Mouse (Mus musculus) midbrain, embryonic 12.5 days (tissue): ENCODE results near the gene Caskin1. TPM values are rescaled to one million over a fixed set of nuclear protein-coding genes. Genes with fewer than 3 reads are reported as not detected.

Source experiments
- ATAC-seq: fragments of 200-750 bp; cut with Nextera tagmentation; 2 replicates; pipeline ENCODE4 v1.8.0; 2017; ENCODE audit warnings: low read depth, moderate TSS enrichment, moderate library complexity; ENCODE audit not compliant: low FRiP score
- H3K27ac ChIP-seq: fragments of 300-500 bp; sonication (generic); replicated peaks from 2 replicates; pipeline ENCODE4 v1.5.1; 2016; ENCODE audit warnings: mild to moderate bottlenecking
- H3K27me3 ChIP-seq: fragments of 300-500 bp; sonication (generic); 2 replicates; pipeline ENCODE4 v1.6.1; 2016; ENCODE audit warnings: mild to moderate bottlenecking
- H3K36me3 ChIP-seq: fragments of 300-500 bp; sonication (generic); 2 replicates; pipeline ENCODE4 v1.6.1; 2016
- H3K4me1 ChIP-seq: fragments of 300-500 bp; sonication (generic); 2 replicates; pipeline ENCODE4 v1.6.1; 2016
- H3K4me2 ChIP-seq: fragments of 300-500 bp; sonication (generic); replicated peaks from 2 replicates; pipeline ENCODE4 v1.6.1; 2016; ENCODE audit warnings: mild to moderate bottlenecking, moderate library complexity
- H3K4me3 ChIP-seq: fragments of 300-500 bp; sonication (generic); 2 replicates; pipeline ENCODE4 v1.5.1; 2016; ENCODE audit warnings: mild to moderate bottlenecking
- H3K9ac ChIP-seq: fragments of 300-500 bp; sonication (generic); replicated peaks from 2 replicates; pipeline ENCODE4 v1.6.1; 2016; ENCODE audit warnings: mild to moderate bottlenecking, moderate library complexity
- H3K9me3 ChIP-seq: fragments of 300-500 bp; sonication (generic); 2 replicates; pipeline ENCODE4 v1.6.1; 2016; ENCODE audit warnings: mild to moderate bottlenecking
- WGBS: fragments of 180-500 bp; shearing (Covaris S2); methylation state at CpG from one replicate; pipeline ENCODE4 v1.1.7; 2016; 5-methylcytosine and 5-hydroxymethylcytosine counted together
- polyA plus RNA-seq: library from polyadenylated mRNA; unstranded; fragments of >200 nt; fragmentation: Nextera tagmentation; extraction: Ambion mirVana; gene quantifications from 2 replicates; pipeline ENCODE4 v1.2.1, GENCODE M21; 2016

Gene Caskin1
- 20.2 and 23.0 TPM in 2 replicates for polyA plus RNA-seq

- peak within 1 kb of the TSS; percentile 83 for H3K4me2 ChIP-seq
- H3K27ac ChIP-seq = peak within 1 kb of the TSS; percentile 90
- peak within 1 kb of the TSS; percentile 87 for H3K9ac ChIP-seq
- peak within 1 kb of the TSS; percentile 70 for H3K4me3 ChIP-seq
- H3K4me1 ChIP-seq = peaks cover 34% of the 10 kb centered on the region
- H3K36me3 ChIP-seq = no peaks in the 10 kb centered on the region
- ATAC-seq = peak; percentile 67
- WGBS = under 1% methylated on average over 44 of the region's 45 CpGs
- H3K27me3 ChIP-seq = 0 out of 2 replicates have a peak, but pooled peaks cover 8% of the 10 kb centered on the region
- H3K9me3 ChIP-seq = no peaks in the 10 kb centered on the region
These were observed at the start of gene Caskin1 for GRCm38 (mm10) chr17:24488186-24488661. TSS of gene Caskin1 (plus strand) at chr17:24488601.

DNA sequence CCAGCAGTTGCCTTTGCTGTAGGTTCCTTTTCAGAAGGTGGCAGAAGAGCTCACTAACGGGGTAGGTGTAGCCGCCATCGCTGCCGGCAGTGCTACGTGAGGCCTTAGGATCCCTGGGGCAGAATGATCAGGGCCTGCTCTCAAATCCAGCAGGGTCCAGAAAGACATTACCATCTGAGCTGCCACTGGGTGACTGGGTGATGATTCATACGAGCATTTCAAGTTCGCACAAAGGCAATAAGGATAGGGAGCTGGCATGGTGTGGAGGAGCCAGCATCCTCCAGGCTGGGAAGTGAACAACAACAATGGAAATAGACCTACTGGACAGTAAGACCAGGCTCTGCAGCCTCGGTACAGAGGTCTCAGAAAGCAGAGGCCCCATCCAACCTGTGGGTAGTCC is 48.0 kb upstream of the Caskin1 start:
- 94% methylated on average over 8 of the region's 8 CpGs for WGBS
- peaks cover 85% of the 10 kb centered on the region for H3K36me3 ChIP-seq
- no peaks in the 10 kb centered on the region for H3K4me1 ChIP-seq
- H3K9ac ChIP-seq = no peak overlapping the region
- ATAC-seq = no peak
- no peak overlapping the region for H3K4me2 ChIP-seq
- no peak overlapping the region for H3K27ac ChIP-seq
- H3K9me3 ChIP-seq = no peaks in the 10 kb centered on the region
- H3K4me3 ChIP-seq = no peak overlapping the region
- H3K27me3 ChIP-seq = no peaks in the 10 kb centered on the region

GRCm38 (mm10) chr17:24441148-24441547 is 47.3 kb upstream of the Caskin1 start:
- no peak for ATAC-seq
- H3K4me2 ChIP-seq = no peak overlapping the region
- H3K9ac ChIP-seq = no peak overlapping the region
- no peak overlapping the region for H3K4me3 ChIP-seq
- H3K36me3 ChIP-seq = peaks cover 88% of the 10 kb centered on the region
- no peaks in the 10 kb centered on the region for H3K4me1 ChIP-seq
- no peaks in the 10 kb centered on the region for H3K9me3 ChIP-seq
- no peaks in the 10 kb centered on the region for H3K27me3 ChIP-seq
- H3K27ac ChIP-seq = no peak overlapping the region
- WGBS = 40% methylated on average over 2 of the region's 2 CpGs

GRCm38 (mm10) chr17:24442107-24442506 is 46.3 kb upstream of the Caskin1 start:
- Histone ChIP-seq H3K36me3 (peaks cover 95% of the 10 kb centered on the region), H3K4me2 (no peak overlapping the region), H3K4me3 (no peak overlapping the region), H3K27me3 (no peaks in the 10 kb centered on the region), H3K9ac (no peak overlapping the region), H3K4me1 (no peaks in the 10 kb centered on the region), H3K9me3 (no peaks in the 10 kb centered on the region), H3K27ac (no peak overlapping the region)
- WGBS = 89% methylated on average over 14 of the region's 14 CpGs
- ATAC-seq = no peak

GRCm38 (mm10) chr17:24442632-24443155 is 45.7 kb upstream of the Caskin1 start, which contains the start of gene Dnase1l2:
TSS of gene Dnase1l2 (minus strand) at chr17:24443105.
- Histone ChIP-seq H3K4me1 (no peaks in the 10 kb centered on the region), H3K9ac (no peak within 1 kb of the TSS), H3K9me3 (no peaks in the 10 kb centered on the region), H3K4me2 (no peak within 1 kb of the TSS), H3K36me3 (peaks cover 97% of the 10 kb centered on the region), H3K27ac (no peak within 1 kb of the TSS), H3K4me3 (no peak within 1 kb of the TSS), H3K27me3 (no peaks in the 10 kb centered on the region)
- ATAC-seq = no peak
- WGBS = 74% methylated on average over 7 of the region's 7 CpGs

DNA sequence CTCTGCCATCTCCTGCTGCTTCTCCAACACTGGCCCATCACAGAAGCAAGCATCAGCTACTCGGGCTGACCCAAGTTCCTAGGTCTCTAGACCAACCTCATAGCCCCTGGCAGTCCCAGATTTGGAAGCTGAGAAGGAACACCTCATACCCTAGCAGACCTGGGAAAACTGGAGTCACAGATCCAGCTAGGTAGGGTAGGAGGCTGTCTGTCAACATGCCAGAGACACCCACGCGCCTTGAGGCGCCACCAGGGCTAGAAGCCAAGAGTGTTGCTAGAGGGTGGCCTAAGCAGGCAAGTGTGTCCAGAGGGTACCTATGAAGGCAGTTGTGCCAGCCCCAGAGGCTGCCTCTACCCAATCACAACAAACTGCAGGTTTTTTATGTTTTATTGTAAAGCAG is 45.0 kb upstream of the Caskin1 start:
- H3K9ac ChIP-seq = no peak overlapping the region
- no peak overlapping the region for H3K4me2 ChIP-seq
- WGBS = 95% methylated on average over 4 of the region's 4 CpGs
- H3K27me3 ChIP-seq = no peaks in the 10 kb centered on the region
- H3K27ac ChIP-seq = no peak overlapping the region
- H3K9me3 ChIP-seq = no peaks in the 10 kb centered on the region
- peaks cover 99% of the 10 kb centered on the region for H3K36me3 ChIP-seq
- ATAC-seq = no peak
- H3K4me1 ChIP-seq = no peaks in the 10 kb centered on the region
- H3K4me3 ChIP-seq = no peak overlapping the region

- Histone ChIP-seq H3K27ac (no peak overlapping the region), H3K9me3 (no peaks in the 10 kb centered on the region), H3K27me3 (no peaks in the 10 kb centered on the region), H3K4me3 (no peak overlapping the region), H3K4me1 (no peaks in the 10 kb centered on the region), H3K36me3 (peaks cover 99% of the 10 kb centered on the region), H3K9ac (no peak overlapping the region), H3K4me2 (no peak overlapping the region)
- WGBS = 95% methylated on average over 8 of the region's 8 CpGs
- no peak for ATAC-seq
These were observed 41.8 kb upstream of the Caskin1 start for GRCm38 (mm10) chr17:24446590-24446989.

DNA sequence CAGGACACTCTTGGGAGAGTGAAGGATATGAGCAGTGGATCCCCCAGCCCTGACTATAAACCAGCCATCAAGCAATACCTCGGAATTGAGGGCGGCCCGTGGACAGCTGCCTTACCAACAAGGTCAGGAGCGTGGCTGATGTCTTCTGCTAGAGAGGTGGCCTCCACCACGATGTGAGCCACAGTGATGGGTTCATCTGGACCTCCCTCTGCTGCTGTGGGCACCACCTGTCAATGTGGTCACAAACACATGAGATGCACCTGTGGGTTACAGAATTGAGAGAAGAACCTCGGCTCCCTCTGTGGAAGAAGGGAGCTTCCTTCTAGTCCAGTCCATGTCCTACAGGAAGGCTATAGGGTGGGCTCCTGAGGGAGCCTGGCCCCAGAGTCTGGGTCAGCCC is 38.9 kb upstream of the Caskin1 start:
- Histone ChIP-seq H3K4me3 (no peak overlapping the region), H3K36me3 (peaks cover 70% of the 10 kb centered on the region), H3K9me3 (no peaks in the 10 kb centered on the region), H3K4me1 (peaks cover 12% of the 10 kb centered on the region), H3K4me2 (no peak overlapping the region), H3K27ac (no peak overlapping the region), H3K9ac (no peak overlapping the region), H3K27me3 (no peaks in the 10 kb centered on the region)
- 89% methylated on average over 6 of the region's 6 CpGs for WGBS
- no peak for ATAC-seq

DNA sequence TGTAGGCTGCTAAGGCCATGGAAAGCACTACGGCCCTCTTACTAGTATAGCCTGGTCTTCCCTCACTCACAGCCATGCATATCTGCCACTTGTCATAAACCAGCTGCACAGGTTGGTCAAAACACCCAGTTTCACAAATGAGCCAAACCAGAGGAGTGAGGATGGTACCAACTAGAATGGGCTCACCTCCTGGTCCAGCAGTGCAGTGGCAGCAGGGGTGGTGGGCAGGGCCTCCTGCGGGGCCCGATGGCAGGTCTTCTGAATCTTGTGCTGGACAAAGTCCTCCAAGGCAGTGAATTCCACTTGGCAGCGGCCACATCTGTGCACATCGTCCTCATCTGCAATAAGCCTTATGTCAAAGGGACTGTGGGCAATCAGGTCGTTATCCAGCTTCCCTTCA is 37.2 kb upstream of the Caskin1 start:
- 96% methylated on average over 6 of the region's 6 CpGs for WGBS
- H3K9me3 ChIP-seq = no peaks in the 10 kb centered on the region
- peaks cover 12% of the 10 kb centered on the region for H3K4me1 ChIP-seq
- H3K36me3 ChIP-seq = peaks cover 53% of the 10 kb centered on the region
- H3K9ac ChIP-seq = no peak overlapping the region
- no peaks in the 10 kb centered on the region for H3K27me3 ChIP-seq
- no peak overlapping the region for H3K4me3 ChIP-seq
- H3K4me2 ChIP-seq = no peak overlapping the region
- ATAC-seq = no peak
- H3K27ac ChIP-seq = no peak overlapping the region

- ATAC-seq = no peak
- Histone ChIP-seq H3K4me3 (no peak overlapping the region), H3K4me2 (peak overlapping the region; percentile 67), H3K27ac (no peak overlapping the region), H3K36me3 (peaks cover 32% of the 10 kb centered on the region), H3K9ac (no peak overlapping the region), H3K4me1 (peaks cover 12% of the 10 kb centered on the region), H3K27me3 (no peaks in the 10 kb centered on the region), H3K9me3 (no peaks in the 10 kb centered on the region)
- 92% methylated on average over 2 of the region's 2 CpGs for WGBS
These were observed 35.0 kb upstream of the Caskin1 start for GRCm38 (mm10) chr17:24453372-24453771.

DNA sequence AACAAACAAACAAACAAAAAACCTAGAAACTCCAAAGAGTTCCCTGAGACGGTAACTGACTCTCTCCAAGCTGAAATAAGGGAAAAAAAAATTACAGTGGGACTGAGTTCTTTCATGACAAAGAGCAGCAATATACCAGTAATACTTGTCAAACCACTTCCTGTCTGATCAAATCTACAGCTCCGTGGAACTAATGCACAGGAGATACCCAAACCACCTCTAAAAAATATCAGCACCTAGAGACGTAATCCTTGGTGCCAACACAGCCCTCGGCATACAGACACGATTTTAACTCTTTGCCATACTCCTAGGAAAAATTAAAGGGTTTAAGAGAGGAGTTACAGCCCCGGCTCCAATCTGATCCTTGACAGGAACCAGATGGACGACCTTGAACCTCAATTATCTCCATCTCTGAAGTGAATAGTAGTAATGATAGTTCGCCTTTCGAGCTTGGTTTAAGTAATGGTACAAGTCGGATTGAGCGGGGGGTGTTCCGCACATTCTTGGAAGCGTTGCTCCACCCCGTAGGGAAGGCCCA is 34.1 kb upstream of the Caskin1 start:
- peak overlapping the region; percentile 67 for H3K4me2 ChIP-seq
- ATAC-seq = no peak
- no peaks in the 10 kb centered on the region for H3K9me3 ChIP-seq
- H3K4me3 ChIP-seq = peak overlapping the region; percentile 83
- H3K4me1 ChIP-seq = peaks cover 12% of the 10 kb centered on the region
- peak overlapping the region; percentile 90 for H3K27ac ChIP-seq
- H3K9ac ChIP-seq = peak overlapping the region; percentile 89
- 10% methylated on average over 14 of the region's 14 CpGs for WGBS
- peaks cover 22% of the 10 kb centered on the region for H3K36me3 ChIP-seq
- H3K27me3 ChIP-seq = no peaks in the 10 kb centered on the region

DNA sequence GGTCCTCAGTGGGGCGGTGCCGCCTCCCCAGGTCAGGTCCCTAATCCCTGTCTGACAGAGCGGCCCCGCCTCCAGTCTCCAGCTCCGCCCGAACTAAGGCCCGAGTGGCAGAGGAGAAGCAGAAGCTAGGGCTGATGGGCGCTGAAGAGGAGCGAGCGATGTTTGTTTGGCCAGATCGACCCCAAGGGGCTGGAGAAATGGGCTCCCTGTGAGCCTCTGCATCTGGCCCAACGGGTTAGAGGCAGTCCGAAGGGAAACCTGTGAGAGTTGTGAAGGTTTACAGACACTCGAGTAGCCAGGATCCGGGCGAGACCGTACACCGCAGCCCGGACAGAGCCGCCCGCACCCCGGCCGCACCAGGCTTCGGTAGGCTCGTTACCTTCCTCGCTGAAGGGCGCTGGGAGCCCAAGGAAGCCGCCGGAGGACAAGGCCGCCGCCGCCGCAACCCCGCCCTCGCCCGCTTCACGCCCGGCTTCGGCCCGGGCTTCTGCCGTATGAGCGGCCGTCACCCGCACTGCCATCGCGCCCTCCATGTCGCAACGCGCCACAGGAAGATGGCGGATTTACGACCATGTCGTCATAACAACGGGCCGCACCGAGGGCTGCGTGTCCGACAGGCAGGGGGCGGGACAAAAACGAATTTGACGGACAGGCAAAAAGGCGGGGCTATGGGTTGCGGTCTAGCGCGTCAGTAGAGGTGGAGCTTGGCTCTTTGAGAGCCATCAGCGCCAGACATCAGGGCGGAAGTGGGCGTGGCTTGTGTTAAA is 33.5 kb upstream of the Caskin1 start:
- Histone ChIP-seq H3K4me2 (peak overlapping the region; percentile 67), H3K27ac (peak overlapping the region; percentile 90), H3K4me1 (peaks cover 12% of the 10 kb centered on the region), H3K9ac (peak overlapping the region; percentile 89), H3K27me3 (no peaks in the 10 kb centered on the region), H3K36me3 (peaks cover 16% of the 10 kb centered on the region), H3K9me3 (no peaks in the 10 kb centered on the region), H3K4me3 (peak overlapping the region; percentile 83)
- under 1% methylated on average over 67 of the region's 67 CpGs for WGBS
- ATAC-seq = peak; percentile 95
